Mouse (Mus musculus) brain, embryonic 14.5 days (tissue): ENCODE measurements at regions not wholly inside any gene's neighbourhood (a gene's known extent, or its start where the extent isn't known, plus 50 kb on each side); places are given as distances from the start of the nearest gene placed in this dataset.

Experiments used
- CTCF ChIP-seq: fragments of 200-500 bp; IDR thresholded peaks from 2 replicates; pipeline ENCODE4 v1.5.1; 2012; ENCODE audit warnings: inconsistent platforms, mild to moderate bottlenecking, moderate library complexity, borderline replicate concordance; ENCODE audit not compliant: insufficient read depth, insufficient read length; ENCODE audit errors: extremely low read depth
- POLR2A ChIP-seq: fragments of 200-500 bp; IDR thresholded peaks from 2 replicates; pipeline ENCODE4 v1.6.1; 2012; ENCODE audit warnings: mild to moderate bottlenecking, inconsistent platforms, borderline replicate concordance; ENCODE audit not compliant: poor library complexity, insufficient read depth, insufficient read length, severe bottlenecking; ENCODE audit errors: extremely low read depth

DNA sequence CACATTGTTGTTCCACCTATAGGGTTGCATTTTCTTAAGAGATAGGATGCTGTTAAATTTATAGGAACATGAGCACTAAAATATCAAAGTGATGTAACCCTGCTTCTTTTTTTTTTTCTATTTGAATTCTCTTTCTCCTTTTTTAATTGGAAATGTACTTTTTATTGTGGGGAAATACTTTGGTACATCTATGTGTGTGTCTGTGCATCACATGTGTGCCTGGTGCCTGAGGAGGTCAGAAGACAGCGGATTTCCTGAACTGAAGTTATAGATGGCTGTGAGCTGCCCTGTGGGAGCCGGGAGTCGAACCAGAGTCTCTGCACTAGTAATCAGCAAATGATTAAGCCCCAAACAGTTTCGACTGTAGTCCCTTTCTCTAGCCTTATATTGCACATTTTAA, 180.7 kb downstream of the Ifng start:
- TF ChIP-seq CTCF = no peak
- TF ChIP-seq POLR2A = no peak
